Mouse (Mus musculus) midbrain, embryonic 14.5 days (tissue): Measurements from ENCODE around the gene St6galnac4. TPM values are rescaled to one million over a fixed set of nuclear protein-coding genes. Genes with fewer than 3 reads are reported as not detected.

Source experiments
- ATAC-seq: fragments of 200-750 bp; cut with Nextera tagmentation; 2 replicates; pipeline ENCODE4 v1.8.0; 2017; ENCODE audit warnings: moderate number of reproducible peaks, moderate library complexity; ENCODE audit not compliant: low FRiP score, low TSS enrichment
- DNase-seq: peaks from one replicate; pipeline ENCODE4 v3.0.0-alpha.2; 2015
- H3K27ac ChIP-seq: fragments of 300-500 bp; sonication (generic); replicated peaks from 2 replicates; pipeline ENCODE4 v1.5.1; 2014; ENCODE audit warnings: mild to moderate bottlenecking, low read depth, low read length, moderate library complexity
- H3K27me3 ChIP-seq: fragments of 300-500 bp; sonication (generic); 2 replicates; pipeline ENCODE4 v1.6.1; 2014; ENCODE audit warnings: low read length, control low read depth, mixed read lengths; ENCODE audit not compliant: control insufficient read depth, insufficient read depth
- H3K36me3 ChIP-seq: fragments of 300-500 bp; sonication (generic); 2 replicates; pipeline ENCODE4 v1.6.1; 2014; ENCODE audit warnings: low read length, control low read depth; ENCODE audit not compliant: control insufficient read depth, insufficient read depth
- H3K4me1 ChIP-seq: fragments of 300-500 bp; sonication (generic); 2 replicates; pipeline ENCODE4 v1.6.1; 2014; ENCODE audit warnings: mild to moderate bottlenecking, antibody characterized with exemption, low read length, control low read depth; ENCODE audit not compliant: control insufficient read depth, insufficient read depth
- H3K4me2 ChIP-seq: fragments of 300-500 bp; sonication (generic); 2 replicates; pipeline ENCODE4 v1.6.1; 2014; ENCODE audit warnings: mild to moderate bottlenecking, low read length, moderate library complexity
- H3K4me3 ChIP-seq: fragments of 300-500 bp; sonication (generic); replicated peaks from 2 replicates; pipeline ENCODE4 v1.5.1; 2014; ENCODE audit warnings: low read depth, low read length
- H3K9ac ChIP-seq: fragments of 300-500 bp; sonication (generic); replicated peaks from 2 replicates; pipeline ENCODE4 v1.6.1; 2014; ENCODE audit warnings: mild to moderate bottlenecking, low read length, moderate library complexity
- H3K9me3 ChIP-seq: fragments of 300-500 bp; sonication (generic); 2 replicates; pipeline ENCODE4 v1.6.1; 2016; ENCODE audit warnings: low read length, control low read depth, mixed read lengths; ENCODE audit not compliant: control insufficient read depth
- WGBS: fragments of 180-500 bp; shearing (Covaris S2); extraction: QIAGEN DNeasy Blood & Tissue Kit; methylation state at CpG from one replicate; pipeline ENCODE4 v1.1.7; 2014; 5-methylcytosine and 5-hydroxymethylcytosine counted together
- polyA plus RNA-seq: library from polyadenylated mRNA; unstranded; fragments of >200 nt; fragmentation: Nextera tagmentation; extraction: Ambion mirVana; gene quantifications from 2 replicates; pipeline ENCODE4 v1.2.1, GENCODE M21; 2014

Gene St6galnac4
- polyA plus RNA-seq, 1 experiment from 2014 or later = 20.1 TPM

DNA sequence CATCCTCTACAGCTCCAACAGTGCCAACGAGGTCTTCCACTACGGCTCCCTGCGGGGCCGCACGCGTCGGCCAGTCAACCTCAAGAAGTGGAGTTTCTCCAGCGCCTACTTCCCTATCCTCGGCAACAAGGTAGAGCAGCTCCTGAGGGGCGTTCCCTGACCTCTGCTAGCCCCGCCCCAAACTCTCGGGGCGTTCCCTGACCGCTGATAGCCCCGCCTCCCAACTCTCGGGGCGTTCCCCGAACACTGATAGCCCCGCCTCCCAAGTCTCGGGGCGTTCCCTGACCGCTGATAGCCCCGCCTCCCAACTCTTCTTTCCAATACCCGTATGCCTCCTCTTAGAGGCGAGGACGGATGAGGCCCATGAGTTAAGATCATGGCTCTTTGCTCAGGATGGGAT, 25.4 kb downstream of the St6galnac4 start:
- DNase-seq (no peak), ATAC-seq (no peak)
- H3K27ac ChIP-seq = no peak overlapping the region
- H3K36me3 ChIP-seq = no peaks in the 10 kb centered on the region; the same call in 1 of the 2 replicates
- H3K4me3 ChIP-seq = no peak overlapping the region
- H3K4me2 ChIP-seq = no peak overlapping the region
- peaks cover 5% of the 10 kb centered on the region; the same call in 1 of the 2 replicates for H3K4me1 ChIP-seq
- H3K9me3 ChIP-seq = no peaks in the 10 kb centered on the region
- WGBS = 70% methylated on average over 26 of the region's 26 CpGs
- no peak overlapping the region for H3K9ac ChIP-seq
- no peaks in the 10 kb centered on the region for H3K27me3 ChIP-seq

DNA sequence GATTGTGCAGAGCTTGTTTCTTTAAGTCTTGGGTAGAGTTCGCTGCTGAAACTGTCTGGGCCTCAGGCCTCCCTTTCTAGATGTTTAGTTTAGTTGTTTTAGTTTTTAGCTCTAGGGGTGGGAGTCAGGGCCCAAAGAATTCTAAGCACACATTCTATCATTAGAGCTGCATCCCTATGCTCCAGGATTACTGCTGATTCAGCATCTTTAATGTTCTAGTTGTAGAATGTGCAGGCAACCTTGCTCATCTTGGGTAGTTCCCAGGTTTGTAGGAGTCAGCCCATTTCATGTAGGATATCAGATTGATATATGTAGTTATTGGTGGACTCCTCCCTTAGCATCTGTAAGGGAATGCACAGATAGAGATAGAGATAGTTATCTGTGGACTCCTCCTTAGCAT, 30.2 kb downstream of the St6galnac4 start:
- ATAC-seq (no peak), DNase-seq (no peak)
- 100% methylated on average over 1 of the region's 1 CpGs for WGBS
- Histone ChIP-seq H3K4me2 (no peak overlapping the region), H3K4me3 (no peak overlapping the region), H3K9me3 (no peaks in the 10 kb centered on the region), H3K27me3 (no peaks in the 10 kb centered on the region), H3K27ac (no peak overlapping the region), H3K4me1 (peaks cover 14% of the 10 kb centered on the region; the same call in 1 of the 2 replicates), H3K9ac (no peak overlapping the region), H3K36me3 (no peaks in the 10 kb centered on the region; the same call in 1 of the 2 replicates)

- Histone ChIP-seq H3K9me3 (no peaks in the 10 kb centered on the region), H3K4me2 (no peak overlapping the region), H3K4me3 (no peak overlapping the region), H3K27me3 (no peaks in the 10 kb centered on the region), H3K4me1 (peaks cover 14% of the 10 kb centered on the region; the same call in 1 of the 2 replicates), H3K9ac (no peak overlapping the region), H3K36me3 (no peaks in the 10 kb centered on the region; the same call in 1 of the 2 replicates), H3K27ac (no peak overlapping the region)
- DNase-seq (no peak), ATAC-seq (no peak)
- WGBS = 92% methylated on average over 4 of the region's 4 CpGs
Observed at GRCm38 (mm10) chr2:32617601-32618000, 30.7 kb downstream of the St6galnac4 start.

DNA sequence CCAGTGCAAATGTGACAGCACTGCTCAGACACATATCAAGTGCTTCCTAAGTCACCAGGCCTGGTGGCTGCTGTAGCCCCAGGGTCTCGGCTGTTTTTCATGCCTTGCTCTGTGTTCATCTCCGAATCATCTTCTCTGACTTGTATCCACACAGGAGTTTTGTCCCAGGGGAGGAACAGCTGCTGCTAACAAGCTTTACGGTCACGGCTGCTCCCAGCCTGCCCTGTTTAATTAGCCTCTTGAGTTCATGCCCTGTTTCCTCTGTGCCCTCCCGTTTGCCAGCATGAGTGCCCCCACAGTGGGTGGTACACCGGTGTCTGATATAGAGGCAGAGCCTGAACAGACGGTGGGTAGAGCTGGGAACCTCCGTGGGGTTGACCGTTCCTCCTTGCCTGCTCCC, 31.2 kb downstream of the St6galnac4 start:
- no peaks in the 10 kb centered on the region for H3K27me3 ChIP-seq

GRCm38 (mm10) chr2:32620682-32621516, 34.0 kb downstream of the St6galnac4 start:
- peaks cover 21% of the 10 kb centered on the region for H3K4me1 ChIP-seq
- WGBS = 49% methylated on average over 4 of the region's 4 CpGs
- no peaks in the 10 kb centered on the region for H3K36me3 ChIP-seq
- H3K9ac ChIP-seq = no peak overlapping the region; the same call in 1 of the 2 replicates
- H3K4me2 ChIP-seq = no peak overlapping the region
- H3K27ac ChIP-seq = peak overlapping the region; percentile 63
- H3K4me3 ChIP-seq = no peak overlapping the region
- no peaks in the 10 kb centered on the region for H3K9me3 ChIP-seq
- ATAC-seq = no peak
- peak; percentile 62 for DNase-seq
- no peaks in the 10 kb centered on the region for H3K27me3 ChIP-seq

More for the DNA sequence above, 31.2 kb downstream of the St6galnac4 start:
- WGBS = 35% methylated on average over 9 of the region's 9 CpGs
- Histone ChIP-seq H3K4me1 (peaks cover 14% of the 10 kb centered on the region; the same call in 1 of the 2 replicates), H3K4me2 (no peak overlapping the region), H3K9ac (no peak overlapping the region), H3K27ac (peak overlapping the region; percentile 55), H3K9me3 (no peaks in the 10 kb centered on the region), H3K36me3 (no peaks in the 10 kb centered on the region; the same call in 1 of the 2 replicates), H3K4me3 (no peak overlapping the region)
- no peak for ATAC-seq
- DNase-seq = peak; percentile 65

- H3K9me3 ChIP-seq = no peaks in the 10 kb centered on the region
- no peak within 1 kb of the TSS; the same call in 1 of the 2 replicates for H3K9ac ChIP-seq
- H3K4me3 ChIP-seq = no peak within 1 kb of the TSS
- H3K27ac ChIP-seq = peak within 1 kb of the TSS; percentile 63
- no peak for ATAC-seq
- 47% methylated on average over 7 of the region's 7 CpGs for WGBS
- no peak for DNase-seq
- no peaks in the 10 kb centered on the region for H3K36me3 ChIP-seq
- no peaks in the 10 kb centered on the region for H3K27me3 ChIP-seq
- no peak within 1 kb of the TSS for H3K4me2 ChIP-seq
- peaks cover 27% of the 10 kb centered on the region for H3K4me1 ChIP-seq
Observed at GRCm38 (mm10) chr2:32621517-32621859, 34.6 kb downstream of the St6galnac4 start, which contains the start of gene Ak1. Gene Ak1 (plus strand): TSS chr2:32621758.

DNA sequence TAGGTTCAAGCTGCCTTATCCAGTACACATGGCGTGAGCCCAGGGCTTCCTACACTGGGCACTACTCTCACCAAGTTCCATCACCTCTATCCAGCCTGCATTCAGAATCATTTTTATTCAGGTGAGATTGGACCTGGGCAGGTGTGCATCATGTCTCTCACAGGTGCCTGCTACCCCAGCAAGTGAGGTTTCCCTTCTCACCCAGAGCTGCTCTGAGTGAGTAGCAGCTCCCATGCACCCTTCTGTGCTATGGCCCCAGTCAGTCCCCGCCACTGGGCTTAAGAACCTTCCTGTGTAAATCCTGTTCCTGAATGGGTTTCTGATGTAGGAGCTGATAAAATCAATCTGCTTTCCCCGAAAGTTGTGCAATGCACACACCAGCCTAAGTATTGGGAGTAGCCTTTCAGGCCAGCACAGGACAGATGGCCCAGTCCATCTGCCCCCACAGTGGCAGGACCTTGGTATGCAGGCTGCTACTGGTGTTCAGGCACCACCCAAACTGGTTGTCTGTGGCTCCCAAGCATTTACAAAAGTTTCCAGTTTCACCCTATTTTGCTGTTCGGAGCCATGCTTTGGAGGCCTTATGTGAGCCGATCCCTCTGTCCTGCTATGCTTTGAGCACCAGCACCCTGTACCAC, 37.3 kb downstream of the St6galnac4 start:
- DNase-seq (no peak), ATAC-seq (no peak)
- no peaks in the 10 kb centered on the region for H3K9me3 ChIP-seq
- H3K27me3 ChIP-seq = no peaks in the 10 kb centered on the region
- 82% methylated on average over 5 of the region's 5 CpGs for WGBS
- no peak overlapping the region for H3K9ac ChIP-seq
- H3K4me1 ChIP-seq = peaks cover 40% of the 10 kb centered on the region
- no peak overlapping the region for H3K4me3 ChIP-seq
- no peak overlapping the region for H3K4me2 ChIP-seq
- H3K27ac ChIP-seq = no peak overlapping the region
- no peaks in the 10 kb centered on the region for H3K36me3 ChIP-seq

- peak overlapping the region; percentile 49 for H3K4me2 ChIP-seq
- H3K4me3 ChIP-seq = peak overlapping the region; percentile 28
- H3K36me3 ChIP-seq = no peaks in the 10 kb centered on the region
- peaks cover 41% of the 10 kb centered on the region for H3K4me1 ChIP-seq
- WGBS = 1% methylated on average over 13 of the region's 13 CpGs
- DNase-seq (peak; percentile 89), ATAC-seq (peak; percentile 53)
- H3K9me3 ChIP-seq = no peaks in the 10 kb centered on the region
- peak overlapping the region; percentile 51 for H3K9ac ChIP-seq
- H3K27ac ChIP-seq = peak overlapping the region; percentile 80
- no peaks in the 10 kb centered on the region for H3K27me3 ChIP-seq
Observed at GRCm38 (mm10) chr2:32625212-32625872, 38.4 kb downstream of the St6galnac4 start.
